Mouse (Mus musculus) MEL (cell line): Measurements from ENCODE around the gene Rabep2.

Source experiments
- EP300 ChIP-seq, 2 experiments: IDR thresholded peaks; 2 replicates each; pipeline ENCODE4 v1.6.1; 2011; ENCODE audit warnings: improper control_type of control experiment in 2 of 2, low read length in 2 of 2, low read depth in 1 of 2, mild to moderate bottlenecking in 1 of 2
- MEF2A ChIP-seq: IDR thresholded peaks from 2 replicates; pipeline ENCODE4 v1.6.1; 2014; ENCODE audit warnings: low read depth, mild to moderate bottlenecking, inconsistent platforms, low read length, improper control_type of control experiment; ENCODE audit not compliant: poor library complexity, insufficient replicate concordance, severe bottlenecking; ENCODE audit errors: extremely low read depth
- MXI1 ChIP-seq: IDR thresholded peaks from 2 replicates; pipeline ENCODE4 v1.6.1; 2011; ENCODE audit warnings: mild to moderate bottlenecking, low read depth, low read length, improper control_type of control experiment
- MYC ChIP-seq: IDR thresholded peaks from 2 replicates; pipeline ENCODE4 v1.6.1; 2011; ENCODE audit warnings: low read depth, mild to moderate bottlenecking, low read length, improper control_type of control experiment, moderate library complexity
- POLR2AphosphoS2 ChIP-seq: IDR thresholded peaks from 2 replicates; pipeline ENCODE4 v1.6.1; 2011; ENCODE audit warnings: low read length, improper control_type of control experiment
- RAD21 ChIP-seq: IDR thresholded peaks from 2 replicates; pipeline ENCODE4 v1.6.1; 2011; ENCODE audit warnings: mild to moderate bottlenecking, low read depth, low read length, improper control_type of control experiment
- USF2 ChIP-seq, 2 experiments: IDR thresholded peaks; 2 replicates each; pipeline ENCODE4 v1.6.1; 2011 to 2012; ENCODE audit warnings: improper control_type of control experiment in 2 of 2, low read length in 2 of 2, borderline replicate concordance in 1 of 2, inconsistent platforms in 1 of 2, low read depth in 1 of 2, mild to moderate bottlenecking in 1 of 2; ENCODE audit not compliant: insufficient read depth in 1 of 2

GRCm38 (mm10) chr7:126481699-126482098 lies 53.1 kb downstream of the Rabep2 start:
- TF ChIP-seq RAD21 (peak; percentile 94), MXI1 (no peak), MEF2A (no peak), USF2 (IDR thresholded peaks at IDR 0.05; ENCODE audit: borderline replicate concordance in 1 of 2, insufficient read depth in 1 of 2, low read depth in 1 of 2, low read length in 2 of 2) (no peak), MYC (no peak), EP300 (IDR thresholded peaks at IDR 0.05; ENCODE audit: low read depth in 1 of 2, low read length in 2 of 2) (no peak), POLR2AphosphoS2 (no peak)
